Mouse (Mus musculus) gastrocnemius, postnatal 36 days (tissue): ENCODE results near the gene Gcnt1. TPM values are rescaled to one million over a fixed set of nuclear protein-coding genes. Genes with fewer than 3 reads are reported as not detected.

Experiments used
- total RNA-seq, 2 experiments: library from RNA; stranded (reverse); gene quantifications; 2 replicates each; pipeline ENCODE4 v1.2.3; 2021

Gene Gcnt1
- total RNA-seq, 2 experiments from 2014 or later, result 0.39 to 0.48 TPM

Other genes with a start within 250 kb of the Gcnt1 start
- gene Rfk, start 21.2 kb upstream of the Gcnt1 start, total RNA-seq, result 10 to 100 TPM; 60.5 to 64.7 TPM